Mouse (Mus musculus) intestine, embryonic 15.5 days (tissue): ENCODE data around the gene Tmem203. TPM values are rescaled to one million over a fixed set of nuclear protein-coding genes. Genes with fewer than 3 reads are reported as not detected.

Experiments used
- ATAC-seq: fragments of 200-750 bp; cut with Nextera tagmentation; 2 replicates; pipeline ENCODE4 v1.8.0; 2017; ENCODE audit warnings: moderate TSS enrichment, moderate library complexity
- H3K27ac ChIP-seq: fragments of 300-500 bp; sonication (generic); 2 replicates; pipeline ENCODE4 v1.5.1; 2015; ENCODE audit warnings: mild to moderate bottlenecking, inconsistent platforms
- H3K27me3 ChIP-seq: fragments of 300-500 bp; sonication (generic); replicated peaks from 2 replicates; pipeline ENCODE4 v1.6.1; 2015; ENCODE audit warnings: inconsistent platforms
- H3K36me3 ChIP-seq: fragments of 300-500 bp; sonication (generic); 2 replicates; pipeline ENCODE4 v1.6.1; 2015; ENCODE audit warnings: inconsistent platforms
- H3K4me1 ChIP-seq: fragments of 300-500 bp; sonication (generic); replicated peaks from 2 replicates; pipeline ENCODE4 v1.6.1; 2015; ENCODE audit warnings: inconsistent platforms
- H3K4me2 ChIP-seq: fragments of 300-500 bp; sonication (generic); replicated peaks from 2 replicates; pipeline ENCODE4 v1.6.1; 2015; ENCODE audit warnings: mild to moderate bottlenecking, inconsistent platforms
- H3K4me3 ChIP-seq: fragments of 300-500 bp; sonication (generic); replicated peaks from 2 replicates; pipeline ENCODE4 v1.5.1; 2015; ENCODE audit warnings: inconsistent platforms
- H3K9ac ChIP-seq: fragments of 300-500 bp; sonication (generic); 2 replicates; pipeline ENCODE4 v1.6.1; 2015; ENCODE audit warnings: inconsistent platforms
- H3K9me3 ChIP-seq: fragments of 300-500 bp; sonication (generic); 2 replicates; pipeline ENCODE4 v1.6.1; 2016; ENCODE audit warnings: inconsistent platforms
- WGBS: fragments of 180-500 bp; shearing (Covaris S2); methylation state at CpG from one replicate; pipeline ENCODE4 v1.1.7; 2015; 5-methylcytosine and 5-hydroxymethylcytosine counted together
- polyA plus RNA-seq: library from polyadenylated mRNA; unstranded; fragments of >200 nt; fragmentation: Nextera tagmentation; extraction: Ambion mirVana; gene quantifications from 2 replicates; pipeline ENCODE4 v1.2.1, GENCODE M21; 2015

The Tmem203 gene
- polyA plus RNA-seq, 1 experiment from 2014 or later: 23.2 TPM

- peak; percentile 71 for ATAC-seq
- no peaks in the 10 kb centered on the region for H3K36me3 ChIP-seq
- no peak overlapping the region for H3K4me3 ChIP-seq
- peaks cover 6% of the 10 kb centered on the region for H3K4me1 ChIP-seq
- 52% methylated on average over 5 of the region's 5 CpGs for WGBS
- H3K9me3 ChIP-seq: no peaks in the 10 kb centered on the region
- peak overlapping the region; percentile 66 for H3K27ac ChIP-seq
- H3K9ac ChIP-seq: no peak overlapping the region
- H3K4me2 ChIP-seq: peak overlapping the region; percentile 41
- H3K27me3 ChIP-seq: 0 out of 2 replicates have a peak, but pooled peaks cover 6% of the 10 kb centered on the region
Measured at GRCm38 (mm10) chr2:25234551-25235220, 20.6 kb upstream of the Tmem203 start.

GRCm38 (mm10) chr2:25236614-25237013 lies 18.6 kb upstream of the Tmem203 start, which contains the start of gene Rnf224:
Rnf224 (minus strand) TSS chr2:25236787.
- no peak for ATAC-seq
- Histone ChIP-seq H3K9me3 (no peaks in the 10 kb centered on the region), H3K27me3 (peaks cover under 1% of the 10 kb centered on the region; the same call in 1 of the 2 replicates), H3K36me3 (no peaks in the 10 kb centered on the region), H3K9ac (no peak within 1 kb of the TSS), H3K4me2 (no peak within 1 kb of the TSS), H3K4me1 (peaks cover 14% of the 10 kb centered on the region), H3K27ac (peak within 1 kb of the TSS; percentile 9; the same call in 1 of the 2 replicates), H3K4me3 (no peak within 1 kb of the TSS)
- 34% methylated on average over 8 of the region's 8 CpGs for WGBS

GRCm38 (mm10) chr2:25237522-25237921 lies 17.7 kb upstream of the Tmem203 start:
- 55% methylated on average over 4 of the region's 4 CpGs for WGBS

GRCm38 (mm10) chr2:25238106-25238505 lies 17.1 kb upstream of the Tmem203 start:
- Histone ChIP-seq H3K9me3 (no peaks in the 10 kb centered on the region), H3K4me3 (no peak overlapping the region), H3K4me1 (peaks cover 18% of the 10 kb centered on the region), H3K9ac (no peak overlapping the region), H3K27me3 (peaks cover 6% of the 10 kb centered on the region), H3K27ac (0 out of 2 replicates have a peak overlapping the region, but pooled peaks have one; percentile 5), H3K36me3 (no peaks in the 10 kb centered on the region), H3K4me2 (no peak overlapping the region)
- no peak for ATAC-seq

More at GRCm38 (mm10) chr2:25237522-25237921, 17.7 kb upstream of the Tmem203 start:
- no peaks in the 10 kb centered on the region for H3K9me3 ChIP-seq
- no peak for ATAC-seq
- no peak overlapping the region for H3K9ac ChIP-seq
- H3K27me3 ChIP-seq: peaks cover 4% of the 10 kb centered on the region
- H3K4me3 ChIP-seq: no peak overlapping the region
- no peak overlapping the region for H3K4me2 ChIP-seq
- peak overlapping the region; percentile 5; the same call in 1 of the 2 replicates for H3K27ac ChIP-seq
- H3K4me1 ChIP-seq: peaks cover 18% of the 10 kb centered on the region
- H3K36me3 ChIP-seq: no peaks in the 10 kb centered on the region

- no peak overlapping the region for H3K4me3 ChIP-seq
- H3K36me3 ChIP-seq: no peaks in the 10 kb centered on the region
- 96% methylated on average over 3 of the region's 3 CpGs for WGBS
- H3K4me1 ChIP-seq: peaks cover 18% of the 10 kb centered on the region
- no peak for ATAC-seq
- H3K27me3 ChIP-seq: peaks cover 6% of the 10 kb centered on the region
- no peaks in the 10 kb centered on the region for H3K9me3 ChIP-seq
- H3K4me2 ChIP-seq: no peak overlapping the region
- H3K9ac ChIP-seq: no peak overlapping the region
- H3K27ac ChIP-seq: no peak overlapping the region
Measured at GRCm38 (mm10) chr2:25239766-25240165, 15.5 kb upstream of the Tmem203 start.

- H3K9me3 ChIP-seq: no peaks in the 10 kb centered on the region
- peak overlapping the region; percentile 72; the same call in 1 of the 2 replicates for H3K27ac ChIP-seq
- peak overlapping the region; percentile 55 for H3K4me3 ChIP-seq
- no peaks in the 10 kb centered on the region for H3K36me3 ChIP-seq
- peaks cover 6% of the 10 kb centered on the region for H3K27me3 ChIP-seq
- H3K4me1 ChIP-seq: peaks cover 18% of the 10 kb centered on the region
- WGBS: 51% methylated on average over 8 of the region's 8 CpGs
- ATAC-seq: peak; percentile 10; the same call in 1 of the 2 replicates
- H3K9ac ChIP-seq: 0 out of 2 replicates have a peak overlapping the region, but pooled peaks have one; percentile 15
- H3K4me2 ChIP-seq: peak overlapping the region; percentile 97
Measured at GRCm38 (mm10) chr2:25240310-25240709, 14.9 kb upstream of the Tmem203 start.

GRCm38 (mm10) chr2:25240723-25241437 lies 14.4 kb upstream of the Tmem203 start:
- 2% methylated on average over 29 of the region's 29 CpGs for WGBS
- Histone ChIP-seq H3K27me3 (peaks cover 6% of the 10 kb centered on the region), H3K4me2 (peak overlapping the region; percentile 97), H3K9ac (0 out of 2 replicates have a peak overlapping the region, but pooled peaks have one; percentile 15), H3K36me3 (no peaks in the 10 kb centered on the region), H3K27ac (peak overlapping the region; percentile 72), H3K4me1 (peaks cover 20% of the 10 kb centered on the region), H3K9me3 (no peaks in the 10 kb centered on the region), H3K4me3 (peak overlapping the region; percentile 55)
- peak; percentile 80 for ATAC-seq

GRCm38 (mm10) chr2:25241438-25241775 lies 13.8 kb upstream of the Tmem203 start:
- Histone ChIP-seq H3K36me3 (no peaks in the 10 kb centered on the region), H3K27me3 (peaks cover 6% of the 10 kb centered on the region), H3K9me3 (no peaks in the 10 kb centered on the region), H3K9ac (peak overlapping the region; percentile 57; the same call in 1 of the 2 replicates), H3K27ac (peak overlapping the region; percentile 72; the same call in 1 of the 2 replicates), H3K4me2 (peak overlapping the region; percentile 97), H3K4me1 (peaks cover 20% of the 10 kb centered on the region), H3K4me3 (peak overlapping the region; percentile 55)
- peak; percentile 63 for ATAC-seq
- WGBS: 12% methylated on average over 6 of the region's 6 CpGs

GRCm38 (mm10) chr2:25242101-25242506 lies 13.1 kb upstream of the Tmem203 start, which contains the start of the genes Rnf208 and Cysrt1:
Rnf208 (plus strand) TSS chr2:25242255.
Cysrt1 (minus strand) TSS chr2:25242452.
- no peak for ATAC-seq
- H3K9ac ChIP-seq: peak within 1 kb of the TSS; percentile 57
- no peaks in the 10 kb centered on the region for H3K9me3 ChIP-seq
- H3K4me1 ChIP-seq: peaks cover 23% of the 10 kb centered on the region
- H3K27ac ChIP-seq: peak within 1 kb of the TSS; percentile 72
- H3K36me3 ChIP-seq: no peaks in the 10 kb centered on the region
- H3K4me3 ChIP-seq: peak within 1 kb of the TSS; percentile 55
- WGBS: under 1% methylated on average over 51 of the region's 59 CpGs
- H3K4me2 ChIP-seq: peak within 1 kb of the TSS; percentile 97
- peaks cover 6% of the 10 kb centered on the region for H3K27me3 ChIP-seq

GRCm38 (mm10) chr2:25243342-25243741 lies 11.9 kb upstream of the Tmem203 start:
- no peak overlapping the region for H3K9ac ChIP-seq
- H3K27ac ChIP-seq: no peak overlapping the region
- peak overlapping the region; percentile 97 for H3K4me2 ChIP-seq
- no peak for ATAC-seq
- H3K4me3 ChIP-seq: 0 out of 2 replicates have a peak overlapping the region, but pooled peaks have one; percentile 55
- peaks cover 6% of the 10 kb centered on the region for H3K27me3 ChIP-seq
- peaks cover 17% of the 10 kb centered on the region for H3K4me1 ChIP-seq
- 0 out of 2 replicates have a peak, but pooled peaks cover 3% of the 10 kb centered on the region for H3K36me3 ChIP-seq
- H3K9me3 ChIP-seq: no peaks in the 10 kb centered on the region
- WGBS: 67% methylated on average over 8 of the region's 8 CpGs

GRCm38 (mm10) chr2:25244144-25244543 lies 11.1 kb upstream of the Tmem203 start:
- Histone ChIP-seq H3K4me3 (no peak overlapping the region), H3K36me3 (peaks cover 9% of the 10 kb centered on the region; the same call in 1 of the 2 replicates), H3K4me1 (peaks cover 17% of the 10 kb centered on the region), H3K4me2 (no peak overlapping the region), H3K27ac (no peak overlapping the region), H3K27me3 (peaks cover 6% of the 10 kb centered on the region), H3K9ac (0 out of 2 replicates have a peak overlapping the region, but pooled peaks have one; percentile 8), H3K9me3 (no peaks in the 10 kb centered on the region)
- WGBS: 87% methylated on average over 4 of the region's 4 CpGs
- no peak for ATAC-seq
